Mouse (Mus musculus): ENCODE measurements around the gene Gpr35.

- no peak for TF ChIP-seq CTCF (conservative IDR thresholded peaks at IDR 0.05; ENCODE audit: insufficient read depth, insufficient read length, low read depth, low read length)
- TF ChIP-seq POLR2A (IDR thresholded peaks at IDR 0.05; ENCODE audit: low read depth, low read length), result no peak
These were observed 14.2 kb upstream of the Gpr35 start for GRCm38 (mm10) chr1:92936467-92936866.
